Mouse (Mus musculus): ENCODE measurements around the gene Onecut1. TPM values are rescaled to one million over a fixed set of nuclear protein-coding genes. Genes with fewer than 3 reads are reported as not detected.

Gene Onecut1
- polyA plus RNA-seq, 1 experiment from 2014 or later = not detected

GRCm38 (mm10) chr9:74921422-74921821, 59.7 kb downstream of the Onecut1 start:
- ATAC-seq (replicated peaks; ENCODE audit: extremely low read depth, insufficient read depth, low FRiP score) = no peak
- peaks cover 5% of the 10 kb centered on the region; the same call in 1 of the 2 replicates for H3K9me3 ChIP-seq (replicated peaks; ENCODE audit: control insufficient read depth, low read length)
- no peak overlapping the region for H3K9ac ChIP-seq (ENCODE audit: low read length)
- H3K36me3 ChIP-seq (ENCODE audit: control insufficient read depth, insufficient read depth) = no peaks in the 10 kb centered on the region
- no peak overlapping the region for H3K27ac ChIP-seq (ENCODE audit: low read length)
- H3K27me3 ChIP-seq (ENCODE audit: control insufficient read depth, insufficient read depth, low read length) = no peaks in the 10 kb centered on the region
- H3K4me2 ChIP-seq (ENCODE audit: low read depth, low read length) = no peak overlapping the region
- H3K4me1 ChIP-seq (ENCODE audit: control insufficient read depth, insufficient read depth, low read length) = peaks cover 17% of the 10 kb centered on the region
- WGBS = 24% methylated on average over 1 of the region's 1 CpGs
- no peak overlapping the region for H3K4me3 ChIP-seq (ENCODE audit: low read length)

GRCm38 (mm10) chr9:74922884-74923283, 61.2 kb downstream of the Onecut1 start:
- Histone ChIP-seq H3K27me3 (ENCODE audit: control insufficient read depth, insufficient read depth, low read length) (no peaks in the 10 kb centered on the region), H3K27ac (ENCODE audit: low read length) (no peak overlapping the region), H3K36me3 (ENCODE audit: control insufficient read depth, insufficient read depth) (no peaks in the 10 kb centered on the region), H3K4me1 (ENCODE audit: control insufficient read depth, insufficient read depth, low read length) (peaks cover 17% of the 10 kb centered on the region), H3K9me3 (replicated peaks; ENCODE audit: control insufficient read depth, low read length) (no peaks in the 10 kb centered on the region), H3K4me3 (ENCODE audit: low read length) (no peak overlapping the region), H3K9ac (ENCODE audit: low read length) (no peak overlapping the region), H3K4me2 (ENCODE audit: low read depth, low read length) (no peak overlapping the region)
- no peak for ATAC-seq (replicated peaks; ENCODE audit: extremely low read depth, insufficient read depth, low FRiP score)
- WGBS = 56% methylated on average over 3 of the region's 3 CpGs

GRCm38 (mm10) chr9:74923291-74923977, 61.7 kb downstream of the Onecut1 start:
- Histone ChIP-seq H3K9ac (ENCODE audit: low read length) (no peak overlapping the region), H3K36me3 (ENCODE audit: control insufficient read depth, insufficient read depth) (no peaks in the 10 kb centered on the region), H3K4me1 (ENCODE audit: control insufficient read depth, insufficient read depth, low read length) (peaks cover 17% of the 10 kb centered on the region), H3K4me2 (ENCODE audit: low read depth, low read length) (no peak overlapping the region), H3K27ac (ENCODE audit: low read length) (no peak overlapping the region), H3K9me3 (replicated peaks; ENCODE audit: control insufficient read depth, low read length) (no peaks in the 10 kb centered on the region), H3K27me3 (ENCODE audit: control insufficient read depth, insufficient read depth, low read length) (no peaks in the 10 kb centered on the region), H3K4me3 (ENCODE audit: low read length) (no peak overlapping the region)
- no peak for ATAC-seq (replicated peaks; ENCODE audit: extremely low read depth, insufficient read depth, low FRiP score)
- WGBS = 72% methylated on average over 6 of the region's 6 CpGs

GRCm38 (mm10) chr9:74925220-74925769, 63.6 kb downstream of the Onecut1 start:
- 84% methylated on average over 10 of the region's 10 CpGs for WGBS
- peaks cover 17% of the 10 kb centered on the region for H3K4me1 ChIP-seq (ENCODE audit: control insufficient read depth, insufficient read depth, low read length)
- H3K4me3 ChIP-seq (ENCODE audit: low read length) = no peak overlapping the region
- no peak for ATAC-seq (replicated peaks; ENCODE audit: extremely low read depth, insufficient read depth, low FRiP score)
- no peaks in the 10 kb centered on the region for H3K9me3 ChIP-seq (replicated peaks; ENCODE audit: control insufficient read depth, low read length)
- no peak overlapping the region for H3K9ac ChIP-seq (ENCODE audit: low read length)
- no peak overlapping the region for H3K27ac ChIP-seq (ENCODE audit: low read length)
- H3K36me3 ChIP-seq (ENCODE audit: control insufficient read depth, insufficient read depth) = no peaks in the 10 kb centered on the region
- no peak overlapping the region for H3K4me2 ChIP-seq (ENCODE audit: low read depth, low read length)
- H3K27me3 ChIP-seq (ENCODE audit: control insufficient read depth, insufficient read depth, low read length) = no peaks in the 10 kb centered on the region

- no peak overlapping the region for H3K27ac ChIP-seq (ENCODE audit: low read length)
- no peaks in the 10 kb centered on the region for H3K36me3 ChIP-seq (ENCODE audit: control insufficient read depth, insufficient read depth)
- no peak overlapping the region for H3K9ac ChIP-seq (ENCODE audit: low read length)
- H3K4me1 ChIP-seq (ENCODE audit: control insufficient read depth, insufficient read depth, low read length) = no peaks in the 10 kb centered on the region
- no peak for ATAC-seq (replicated peaks; ENCODE audit: extremely low read depth, insufficient read depth, low FRiP score)
- H3K4me3 ChIP-seq (ENCODE audit: low read length) = no peak overlapping the region
- H3K27me3 ChIP-seq (ENCODE audit: control insufficient read depth, insufficient read depth, low read length) = no peaks in the 10 kb centered on the region
- WGBS = 87% methylated on average over 4 of the region's 4 CpGs
- H3K9me3 ChIP-seq (replicated peaks; ENCODE audit: control insufficient read depth, low read length) = no peaks in the 10 kb centered on the region
- H3K4me2 ChIP-seq (ENCODE audit: low read depth, low read length) = no peak overlapping the region
Measured at GRCm38 (mm10) chr9:74929981-74930423, 68.3 kb downstream of the Onecut1 start.

- no peak for ATAC-seq (replicated peaks; ENCODE audit: extremely low read depth, insufficient read depth, low FRiP score)
- no peak overlapping the region for H3K9ac ChIP-seq (ENCODE audit: low read length)
Measured at GRCm38 (mm10) chr9:74930653-74931052, 68.9 kb downstream of the Onecut1 start.

GRCm38 (mm10) chr9:74935289-74935688, 73.6 kb downstream of the Onecut1 start:
- H3K4me1 ChIP-seq (ENCODE audit: control insufficient read depth, insufficient read depth, low read length) = no peaks in the 10 kb centered on the region
- no peaks in the 10 kb centered on the region for H3K9me3 ChIP-seq (replicated peaks; ENCODE audit: control insufficient read depth, low read length)
- H3K4me3 ChIP-seq (ENCODE audit: low read length) = no peak overlapping the region
- no peak overlapping the region for H3K27ac ChIP-seq (ENCODE audit: low read length)
- H3K9ac ChIP-seq (ENCODE audit: low read length) = no peak overlapping the region
- no peaks in the 10 kb centered on the region for H3K27me3 ChIP-seq (ENCODE audit: control insufficient read depth, insufficient read depth, low read length)
- no peak overlapping the region for H3K4me2 ChIP-seq (ENCODE audit: low read depth, low read length)
- no peak for ATAC-seq (replicated peaks; ENCODE audit: extremely low read depth, insufficient read depth, low FRiP score)
- WGBS = 71% methylated on average over 3 of the region's 3 CpGs
- no peaks in the 10 kb centered on the region for H3K36me3 ChIP-seq (ENCODE audit: control insufficient read depth, insufficient read depth)

More at GRCm38 (mm10) chr9:74930653-74931052, 68.9 kb downstream of the Onecut1 start:
- 74% methylated on average over 5 of the region's 5 CpGs for WGBS
- no peaks in the 10 kb centered on the region for H3K27me3 ChIP-seq (ENCODE audit: control insufficient read depth, insufficient read depth, low read length)
- H3K36me3 ChIP-seq (ENCODE audit: control insufficient read depth, insufficient read depth) = no peaks in the 10 kb centered on the region
- H3K4me2 ChIP-seq (ENCODE audit: low read depth, low read length) = no peak overlapping the region
- no peaks in the 10 kb centered on the region for H3K4me1 ChIP-seq (ENCODE audit: control insufficient read depth, insufficient read depth, low read length)
- no peak overlapping the region for H3K4me3 ChIP-seq (ENCODE audit: low read length)
- H3K9me3 ChIP-seq (replicated peaks; ENCODE audit: control insufficient read depth, low read length) = no peaks in the 10 kb centered on the region
- H3K27ac ChIP-seq (ENCODE audit: low read length) = no peak overlapping the region

- H3K9ac ChIP-seq (ENCODE audit: low read length) = no peak overlapping the region
- H3K27ac ChIP-seq (ENCODE audit: low read length) = no peak overlapping the region
- H3K4me2 ChIP-seq (ENCODE audit: low read depth, low read length) = no peak overlapping the region
- no peak overlapping the region for H3K4me3 ChIP-seq (ENCODE audit: low read length)
- no peaks in the 10 kb centered on the region for H3K4me1 ChIP-seq (ENCODE audit: control insufficient read depth, insufficient read depth, low read length)
- H3K27me3 ChIP-seq (ENCODE audit: control insufficient read depth, insufficient read depth, low read length) = no peaks in the 10 kb centered on the region
- WGBS = 74% methylated on average over 3 of the region's 3 CpGs
- no peak for ATAC-seq (replicated peaks; ENCODE audit: extremely low read depth, insufficient read depth, low FRiP score)
- H3K36me3 ChIP-seq (ENCODE audit: control insufficient read depth, insufficient read depth) = no peaks in the 10 kb centered on the region
- H3K9me3 ChIP-seq (replicated peaks; ENCODE audit: control insufficient read depth, low read length) = no peaks in the 10 kb centered on the region
Measured at GRCm38 (mm10) chr9:74937761-74938160, 76.0 kb downstream of the Onecut1 start.

GRCm38 (mm10) chr9:74938670-74939534, 77.2 kb downstream of the Onecut1 start:
- Histone ChIP-seq H3K4me2 (ENCODE audit: low read depth, low read length) (no peak overlapping the region), H3K27ac (ENCODE audit: low read length) (no peak overlapping the region), H3K4me3 (ENCODE audit: low read length) (no peak overlapping the region), H3K4me1 (ENCODE audit: control insufficient read depth, insufficient read depth, low read length) (no peaks in the 10 kb centered on the region), H3K9me3 (replicated peaks; ENCODE audit: control insufficient read depth, low read length) (no peaks in the 10 kb centered on the region), H3K27me3 (ENCODE audit: control insufficient read depth, insufficient read depth, low read length) (no peaks in the 10 kb centered on the region), H3K9ac (ENCODE audit: low read length) (no peak overlapping the region), H3K36me3 (ENCODE audit: control insufficient read depth, insufficient read depth) (no peaks in the 10 kb centered on the region)
- 70% methylated on average over 12 of the region's 12 CpGs for WGBS
- ATAC-seq (replicated peaks; ENCODE audit: extremely low read depth, insufficient read depth, low FRiP score) = no peak
